Mouse (Mus musculus): ENCODE results near the gene Ttc7.

The Ttc7 gene

DNA sequence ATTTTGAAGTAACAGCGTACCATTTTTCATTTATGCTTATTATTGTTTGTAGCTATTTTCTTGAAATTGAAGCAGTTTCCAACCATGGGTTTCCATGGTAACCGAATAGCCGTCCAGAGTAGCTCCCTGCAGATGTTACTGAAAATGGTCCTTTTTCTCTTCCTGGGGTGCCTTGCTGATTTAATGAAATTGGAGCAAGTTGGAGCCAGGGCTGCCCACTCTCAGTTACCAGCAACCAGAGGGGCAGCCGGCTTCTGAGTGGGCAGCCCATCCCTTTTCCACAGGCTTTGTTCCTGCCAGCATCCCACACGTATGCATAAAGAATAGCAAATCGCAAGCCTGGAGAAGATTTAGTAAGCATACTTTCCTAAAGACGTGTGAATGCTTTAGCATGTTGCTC, 89.5 kb downstream of the Ttc7 start:
- DNase-seq = no peak

DNA sequence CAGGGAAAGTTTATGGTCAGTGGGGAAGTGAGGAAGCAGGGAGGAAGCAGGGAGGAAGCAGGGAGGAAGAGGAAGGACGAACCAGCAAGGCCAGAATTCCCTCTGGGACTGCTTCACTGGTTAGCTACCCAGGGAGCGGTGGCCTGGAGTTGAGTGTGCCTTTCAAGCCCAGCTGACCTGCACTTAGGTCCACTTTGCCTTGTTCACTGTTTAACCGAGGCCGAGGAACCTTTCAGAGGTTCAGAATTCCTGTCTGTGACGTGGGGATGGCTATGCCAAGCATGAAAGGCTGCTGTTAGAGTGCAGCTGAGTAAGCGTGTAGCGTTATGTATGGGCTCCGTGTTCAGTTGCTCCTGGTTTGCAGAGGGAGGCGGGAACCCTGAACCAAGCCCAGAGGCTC, 90.6 kb downstream of the Ttc7 start:
- DNase-seq = no peak

DNA sequence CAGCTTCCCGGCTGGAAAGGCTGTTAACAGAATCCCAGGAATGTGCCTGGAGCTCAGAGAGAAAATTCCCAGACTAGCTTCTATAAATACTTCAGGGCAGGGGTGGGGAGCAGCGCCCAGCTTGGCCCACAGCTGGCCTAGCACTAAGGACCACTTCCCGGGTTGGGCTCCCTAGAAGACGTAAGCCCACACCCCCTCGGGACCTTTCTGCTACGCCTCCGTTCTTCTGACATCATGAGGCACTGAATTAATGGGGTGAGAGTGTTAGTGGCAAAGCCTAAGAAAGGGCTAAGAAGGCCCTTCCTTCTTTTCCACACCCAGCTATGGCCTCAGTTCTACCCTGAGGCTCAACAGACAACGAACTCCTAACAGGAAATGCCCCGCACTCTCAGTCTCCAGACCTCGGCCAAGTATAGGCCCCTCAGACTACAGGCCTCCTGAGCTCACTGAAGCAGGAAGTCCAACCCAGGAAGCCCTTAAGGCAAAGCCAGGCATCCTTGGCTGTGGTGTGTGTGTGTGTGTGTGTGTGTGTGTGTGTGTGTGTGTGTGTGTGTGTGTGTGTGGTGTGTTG, 93.3 kb downstream of the Ttc7 start:
- DNase-seq = no peak

DNA sequence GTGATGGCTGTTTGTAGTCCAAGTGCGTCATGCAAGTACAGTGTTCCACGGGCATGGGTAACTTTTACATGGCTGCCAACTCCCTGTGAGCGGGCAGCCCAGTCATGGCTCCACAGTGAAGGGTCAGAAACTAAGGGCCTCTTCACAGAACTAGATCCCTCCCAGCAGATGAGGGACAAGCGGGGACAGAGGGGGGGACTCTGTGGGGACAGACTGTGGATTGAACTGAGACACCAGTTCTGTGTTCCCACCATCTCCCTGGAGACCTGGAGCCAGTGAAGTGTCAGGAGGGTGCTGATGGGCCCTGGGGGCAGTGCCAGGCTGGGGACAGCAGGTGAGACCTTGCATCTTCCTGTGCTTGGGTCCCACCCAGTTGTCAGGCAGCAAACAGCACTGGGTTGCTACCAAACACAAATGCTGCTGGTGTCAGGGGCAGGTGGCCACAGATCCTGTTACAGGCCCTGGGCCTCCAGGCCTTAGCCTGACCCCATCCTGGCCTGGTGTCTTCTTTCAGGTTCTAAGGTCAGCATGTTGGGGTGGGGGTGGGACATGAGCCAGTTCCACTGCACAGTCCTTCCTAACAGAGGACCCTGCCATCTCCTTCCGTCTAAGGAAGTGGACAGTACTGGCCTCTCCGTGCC, 94.3 kb downstream of the Ttc7 start:
- DNase-seq = no peak

DNA sequence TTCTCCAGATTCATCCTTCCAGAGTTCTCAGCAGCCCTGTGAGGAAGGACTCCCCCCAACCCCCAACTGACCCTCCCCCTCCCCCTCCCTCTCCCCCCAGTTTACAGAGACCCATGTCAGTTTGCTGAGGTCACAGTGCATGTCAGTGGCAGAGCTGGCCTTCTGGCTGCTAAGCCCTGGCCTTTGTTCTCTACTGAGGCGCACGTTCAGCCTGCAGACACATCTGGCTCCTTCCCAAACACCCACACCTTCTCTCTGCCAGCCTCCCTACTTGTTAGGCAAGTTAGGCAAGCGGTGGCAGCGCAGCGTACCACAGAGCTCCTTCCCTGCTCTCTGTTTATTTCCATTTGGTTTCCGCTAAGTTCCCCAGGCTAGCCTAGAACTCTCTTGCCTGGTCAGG, 94.8 kb downstream of the Ttc7 start:
- no peak for DNase-seq

DNA sequence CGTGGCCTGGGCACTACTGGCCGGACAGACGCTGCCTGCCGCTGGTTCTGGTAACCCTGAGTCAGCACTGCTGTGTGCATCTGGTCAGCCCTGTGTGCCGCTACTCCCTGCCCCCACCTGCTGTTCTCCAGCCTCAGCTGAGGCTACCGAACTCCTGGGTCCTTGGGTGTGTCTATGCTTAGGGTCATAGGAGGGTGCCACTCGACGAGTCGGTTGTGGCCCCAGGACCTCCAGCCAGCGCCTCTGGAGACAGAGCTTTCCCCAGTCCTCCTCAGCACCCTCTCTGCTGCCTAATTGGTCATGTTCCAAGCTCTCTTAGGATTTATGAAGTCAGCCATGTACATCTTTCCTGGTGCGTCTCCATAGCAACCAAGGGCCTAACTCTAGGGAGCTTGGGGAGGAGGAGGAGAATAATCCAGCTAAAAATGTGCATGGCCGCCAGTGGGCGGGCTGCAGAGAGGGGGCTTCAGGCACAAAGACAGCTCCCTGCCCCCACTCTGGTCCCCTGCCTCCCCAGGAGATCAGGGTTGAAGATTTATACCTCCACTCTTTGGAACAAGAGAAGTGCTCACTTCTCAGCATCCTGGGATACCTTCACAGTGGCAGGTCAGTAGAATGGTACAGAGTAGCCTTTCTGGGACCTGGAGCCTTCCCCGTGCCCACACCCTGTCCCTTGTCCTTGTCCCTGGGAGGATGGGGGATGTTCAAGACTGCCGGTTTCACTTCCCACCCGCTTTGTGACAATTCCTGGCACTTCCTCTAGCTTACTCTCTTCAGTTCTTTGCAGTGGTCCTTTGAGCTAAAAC, 95.9 kb downstream of the Ttc7 start:
- DNase-seq = no peak

DNA sequence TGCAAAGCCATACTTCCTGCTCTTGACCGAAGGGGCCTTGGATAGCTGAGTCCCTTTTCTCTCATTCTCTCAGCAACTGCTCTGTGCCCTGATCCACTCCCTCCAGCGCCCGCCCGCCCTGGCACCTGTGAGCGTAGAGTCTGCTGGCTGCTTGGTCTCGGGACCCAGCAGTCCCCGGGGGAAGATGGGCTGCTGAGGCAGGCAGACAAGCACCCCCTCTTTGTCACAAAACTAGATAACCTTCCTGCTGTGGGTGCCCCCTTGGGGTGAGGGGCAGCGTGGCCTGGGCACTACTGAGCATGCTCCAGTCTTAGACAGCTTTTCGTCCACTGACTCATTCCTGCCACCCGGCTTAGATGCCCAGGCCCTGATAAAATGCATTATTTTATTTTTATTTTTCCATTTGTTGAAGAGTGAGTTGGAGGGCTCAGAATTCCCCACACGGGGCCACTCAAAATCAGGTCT, 96.5 kb downstream of the Ttc7 start:
- no peak for DNase-seq

DNA sequence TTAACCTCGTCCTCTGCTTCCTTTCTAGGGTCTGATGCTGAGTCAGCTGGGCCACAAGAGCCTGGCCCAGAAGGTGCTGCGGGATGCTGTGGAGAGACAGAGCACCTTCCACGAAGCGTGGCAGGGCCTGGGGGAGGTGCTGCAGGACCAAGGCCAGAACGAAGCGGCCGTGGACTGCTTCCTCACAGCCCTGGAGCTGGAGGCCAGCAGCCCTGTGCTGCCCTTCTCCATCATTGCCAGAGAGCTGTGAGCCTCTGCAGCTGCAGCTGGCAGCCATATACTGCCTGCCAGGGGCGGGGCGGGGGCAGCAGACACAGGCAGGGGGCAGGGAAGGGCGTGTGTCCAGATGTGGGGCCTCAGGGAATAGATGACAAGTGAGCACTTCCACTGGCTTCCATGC, 97.1 kb downstream of the Ttc7 start:
- no peak for DNase-seq

DNA sequence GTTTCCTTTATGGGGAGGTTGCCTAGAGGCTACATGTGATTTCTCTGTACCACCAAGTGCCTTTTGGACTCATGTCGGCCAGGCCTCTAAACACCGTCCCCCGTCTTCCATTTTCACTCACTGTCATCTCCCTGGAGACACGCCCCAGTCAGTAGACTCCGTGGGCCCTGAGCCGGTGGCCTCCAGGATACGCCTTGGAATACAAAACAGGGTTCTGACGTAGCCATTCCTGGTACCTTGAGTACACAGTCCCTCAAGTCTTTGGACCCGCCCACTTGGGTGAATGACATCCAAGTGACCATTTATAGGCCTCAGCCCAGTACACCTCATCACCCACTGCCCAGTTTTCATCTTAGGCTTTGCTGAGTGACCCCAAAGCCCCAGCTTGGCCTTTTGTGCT, 98.0 kb downstream of the Ttc7 start:
- DNase-seq = no peak

DNA sequence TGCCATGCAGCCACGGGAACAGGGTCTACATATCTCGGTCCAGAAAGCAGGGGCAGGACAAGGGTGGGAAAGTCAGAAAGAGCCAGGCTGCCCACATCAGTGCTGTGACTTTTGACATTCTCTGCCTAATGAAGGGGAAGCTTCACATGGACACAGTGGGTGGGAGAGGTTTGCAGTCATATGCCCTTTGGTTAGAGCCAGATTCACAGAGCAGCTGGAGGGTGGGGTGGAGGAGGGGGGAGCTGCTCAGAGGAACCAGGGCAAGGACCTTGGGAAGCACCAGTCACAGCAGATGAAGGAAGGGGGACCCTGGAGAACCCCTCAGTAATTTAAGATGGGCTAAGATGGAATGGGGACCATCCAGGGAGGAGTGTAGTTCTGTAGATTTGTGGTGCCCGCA, 103.1 kb downstream of the Ttc7 start:
- DNase-seq = no peak

DNA sequence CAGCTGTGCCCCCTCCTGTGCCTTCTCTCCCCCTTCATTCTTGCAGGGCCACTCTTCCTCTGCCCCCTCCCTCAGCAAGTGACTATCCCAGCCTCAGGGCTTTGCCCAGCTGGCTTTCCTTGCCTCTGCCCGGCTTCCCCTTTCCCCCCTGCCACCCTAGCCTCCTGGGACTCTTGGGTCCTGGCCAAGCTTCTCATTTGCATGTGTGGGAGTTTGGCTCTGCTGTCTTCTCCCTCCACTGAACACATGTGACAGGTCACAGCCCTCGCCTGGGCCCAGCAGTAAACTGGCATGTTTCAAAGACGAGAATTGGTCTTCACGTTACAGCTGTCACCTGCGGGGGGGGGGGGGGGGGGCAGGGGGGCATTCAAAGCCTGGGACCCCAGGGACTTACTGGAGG, 104.4 kb downstream of the Ttc7 start:
- DNase-seq = no peak

DNA sequence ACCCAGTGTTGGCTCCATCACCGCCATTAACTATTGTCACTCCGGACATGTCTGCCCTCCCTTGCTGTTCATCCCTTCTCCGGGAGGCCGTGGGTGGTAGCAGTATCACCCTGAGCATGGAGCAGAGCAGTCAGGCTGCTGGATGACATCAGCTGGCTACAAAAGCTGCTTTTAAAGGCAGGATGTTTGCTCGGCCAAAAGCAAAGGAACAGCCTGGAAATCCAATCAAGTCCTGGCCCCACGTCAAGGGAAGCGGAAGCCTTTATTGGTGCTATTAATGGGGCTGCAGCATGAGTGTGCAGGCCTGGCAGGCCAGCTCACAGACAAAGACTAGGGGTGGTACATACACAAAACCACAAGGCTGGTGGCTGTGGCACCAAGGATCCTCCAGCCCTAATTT, 108.6 kb downstream of the Ttc7 start:
- DNase-seq = no peak

DNA sequence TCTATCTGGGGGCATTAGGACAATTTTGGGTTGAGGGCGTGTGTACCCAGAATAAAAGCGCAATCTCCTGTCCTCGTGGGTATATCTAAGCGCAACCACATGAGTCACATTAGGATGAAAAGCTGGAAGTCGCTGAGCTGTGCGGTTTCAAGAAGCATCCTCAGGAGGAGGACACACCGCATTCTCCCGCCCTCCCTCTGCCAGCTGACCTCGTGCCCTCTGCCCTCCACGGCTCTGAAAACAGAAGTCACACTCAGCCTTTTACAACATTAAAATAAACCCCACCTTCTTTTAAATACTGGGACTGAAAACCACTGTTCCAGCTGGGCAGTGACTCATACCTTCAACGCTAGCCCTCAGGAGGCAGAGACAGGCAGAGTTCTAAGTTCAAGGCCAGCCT, 114.4 kb downstream of the Ttc7 start:
- DNase-seq = no peak

DNA sequence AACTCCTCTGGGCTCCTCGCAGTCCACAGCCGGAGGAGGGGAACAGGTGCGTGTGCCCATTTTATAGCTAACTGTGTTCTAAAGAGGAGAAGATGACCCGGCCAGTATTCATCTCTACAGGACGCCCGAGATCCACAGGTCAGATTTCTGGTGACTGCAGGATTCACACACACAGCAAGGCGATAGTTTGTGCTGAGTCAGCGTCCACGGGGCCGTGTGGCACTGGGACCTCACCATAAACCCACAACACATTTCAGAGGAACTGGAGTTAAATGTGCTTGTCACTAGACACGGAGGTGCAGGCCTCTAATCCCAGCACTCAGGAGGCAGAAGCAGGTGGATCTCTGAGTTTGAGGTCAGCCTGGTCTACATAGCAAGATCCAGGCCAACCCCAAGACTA, 119.8 kb downstream of the Ttc7 start:
- DNase-seq = no peak

DNA sequence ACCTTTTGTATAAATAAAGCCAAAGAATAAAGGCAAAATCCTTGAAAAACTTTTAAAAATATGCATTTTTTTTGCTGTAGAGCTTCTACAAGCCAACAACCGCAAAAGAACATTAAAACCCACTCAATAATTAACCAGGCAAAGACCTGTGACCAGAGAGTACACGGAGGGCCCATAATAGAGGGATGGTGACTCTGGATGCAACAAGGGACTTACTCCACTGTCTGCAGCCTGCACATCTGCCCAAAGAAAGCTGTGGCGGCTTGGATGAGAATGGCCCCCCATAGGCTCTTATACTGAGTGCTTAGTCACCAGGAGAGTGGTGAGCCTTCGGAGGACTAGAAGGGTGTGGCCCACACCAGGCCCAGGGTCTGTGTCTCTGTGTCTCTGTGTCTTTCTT, 120.8 kb downstream of the Ttc7 start:
- DNase-seq = no peak

DNA sequence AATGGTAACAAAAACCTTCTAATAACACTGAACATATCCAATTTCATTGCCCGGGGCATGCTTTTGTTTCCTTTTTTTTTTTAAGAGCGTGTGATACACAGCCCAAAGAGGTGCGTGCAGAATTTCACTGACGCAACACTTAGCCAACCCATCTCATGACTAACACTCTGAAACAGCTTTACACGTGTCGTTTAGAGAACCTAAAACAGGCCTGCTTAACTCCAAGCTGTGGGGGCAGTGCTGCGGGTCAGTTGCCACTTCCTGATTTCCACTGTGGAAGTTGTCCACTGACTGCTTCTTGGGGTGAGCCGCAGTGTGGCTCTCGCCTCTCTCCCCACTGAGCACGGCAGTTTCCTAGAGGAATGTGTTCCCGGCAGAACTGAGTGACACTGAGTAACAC, 122.9 kb downstream of the Ttc7 start:
- DNase-seq = peak; percentile 23

DNA sequence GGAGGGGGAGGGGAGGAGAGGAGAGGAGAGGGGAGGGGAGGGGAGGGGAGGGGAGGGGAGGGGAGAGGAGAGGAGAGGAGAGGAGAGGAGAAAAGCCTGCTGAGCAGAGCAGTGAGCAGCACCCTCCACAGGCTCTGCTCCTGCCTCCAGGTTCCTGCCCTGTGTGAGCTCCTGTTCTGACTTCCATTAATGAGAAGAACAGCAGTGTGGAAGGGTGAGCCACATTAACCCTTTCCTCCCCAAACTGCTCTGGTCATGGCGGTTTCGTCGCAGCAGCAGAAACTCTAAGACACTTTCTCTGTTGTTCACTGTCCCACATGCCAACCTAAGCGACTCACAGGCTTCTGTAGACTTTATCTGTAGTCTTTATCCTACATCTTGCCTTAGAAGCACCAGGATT, 124.0 kb downstream of the Ttc7 start:
- no peak for DNase-seq

DNA sequence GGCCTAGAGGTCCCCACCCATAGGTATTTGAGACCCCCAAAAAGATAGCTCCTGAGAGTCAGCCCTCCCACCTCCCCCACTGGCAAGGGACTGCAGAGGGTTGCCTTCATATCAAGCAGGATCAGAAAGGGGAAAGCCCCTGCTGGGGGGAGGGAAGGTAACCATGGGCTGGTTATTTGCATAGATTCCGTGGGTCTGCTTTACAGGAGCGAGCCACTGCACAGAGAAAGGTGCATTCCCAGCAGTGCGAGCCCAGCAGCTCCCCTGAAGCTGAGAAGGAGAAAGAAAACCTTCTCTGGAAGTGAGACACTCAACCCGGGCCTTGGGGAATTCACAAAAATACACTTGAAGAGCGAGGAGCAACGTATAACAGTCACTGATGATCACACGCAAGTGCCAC, 135.4 kb downstream of the Ttc7 start:
- no peak for DNase-seq

DNA sequence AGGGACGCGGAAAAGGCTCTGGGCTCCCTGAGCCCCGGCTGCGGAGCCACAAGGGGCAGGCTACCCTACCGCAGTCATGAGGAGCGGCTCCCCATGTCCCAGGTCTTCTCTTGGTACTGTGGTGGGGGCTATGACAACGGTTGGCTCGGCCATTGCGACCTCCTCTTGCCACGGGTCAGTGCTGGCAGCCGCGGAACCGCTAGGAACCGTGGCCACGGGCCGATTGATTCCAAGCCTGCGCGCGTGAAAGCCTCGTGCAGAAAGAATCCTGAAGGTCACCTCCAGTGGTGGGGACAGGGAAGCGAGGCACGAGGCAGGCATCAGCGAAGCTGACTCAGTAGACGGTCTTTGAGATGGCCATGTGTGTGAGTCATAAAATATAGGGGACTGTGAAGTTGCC, 144.8 kb downstream of the Ttc7 start, which contains the start of gene Stpg4:
Gene Stpg4, minus strand, starts transcription at position 231 of the 400 bp plus-strand sequence.
- DNase-seq = no peak

DNA sequence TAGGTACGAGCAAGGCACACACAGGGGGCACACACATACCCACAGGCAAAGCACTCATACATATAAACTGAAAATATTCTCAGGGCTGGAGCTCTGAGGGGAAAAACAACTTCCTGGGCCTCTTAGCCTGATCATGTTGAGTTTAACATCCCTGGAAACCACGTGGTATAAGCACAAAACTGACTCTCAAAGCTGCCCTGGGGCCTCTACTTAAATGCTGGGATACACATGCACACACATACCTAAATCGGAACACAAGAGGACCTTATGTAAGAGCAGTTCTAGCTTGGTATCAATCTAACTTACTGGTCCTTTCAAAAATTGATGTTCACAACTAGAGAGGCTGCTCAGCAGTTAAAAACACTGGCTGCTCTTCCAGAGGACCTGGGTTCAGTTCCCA, 146.7 kb downstream of the Ttc7 start:
- no peak for DNase-seq
